Mouse (Mus musculus): ENCODE results near the gene Ccdc88c.

Ccdc88c gene

DNA sequence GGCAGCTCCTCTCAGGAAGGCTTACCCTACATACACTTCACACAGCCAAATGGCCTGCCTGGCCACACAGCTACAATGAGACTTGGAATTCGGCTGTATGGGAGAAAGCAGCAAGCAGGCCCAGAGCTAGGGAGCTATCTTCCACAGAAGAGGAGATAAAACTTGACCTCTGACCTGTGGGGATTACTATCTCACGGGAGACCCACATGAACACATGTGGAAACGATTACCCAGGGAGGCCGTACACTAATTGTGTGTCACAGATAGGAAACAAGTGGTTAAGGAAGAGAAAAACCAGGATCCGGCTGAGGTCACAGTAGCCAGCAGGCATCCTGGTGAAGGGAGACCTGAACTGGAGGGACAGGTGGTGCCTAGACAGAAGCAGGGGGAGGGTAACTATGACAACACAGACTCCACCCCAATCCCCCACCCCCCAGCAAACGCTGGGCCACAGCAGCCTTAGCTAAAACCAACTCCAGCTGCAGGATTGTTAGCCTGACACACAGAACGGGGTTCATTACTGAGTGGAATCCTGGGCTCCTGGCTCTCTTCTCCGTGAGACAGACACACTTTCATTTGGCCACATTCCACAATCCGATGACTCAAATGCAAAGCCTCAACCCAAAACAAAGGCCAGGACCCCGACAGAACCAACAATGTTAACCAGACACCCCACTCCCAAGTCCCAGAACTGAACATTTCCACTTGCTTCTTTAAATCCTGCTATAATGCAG, 30.9 kb downstream of the Ccdc88c start:
- no peak for DNase-seq (ENCODE audit: low spot score in 2 of 2)

DNA sequence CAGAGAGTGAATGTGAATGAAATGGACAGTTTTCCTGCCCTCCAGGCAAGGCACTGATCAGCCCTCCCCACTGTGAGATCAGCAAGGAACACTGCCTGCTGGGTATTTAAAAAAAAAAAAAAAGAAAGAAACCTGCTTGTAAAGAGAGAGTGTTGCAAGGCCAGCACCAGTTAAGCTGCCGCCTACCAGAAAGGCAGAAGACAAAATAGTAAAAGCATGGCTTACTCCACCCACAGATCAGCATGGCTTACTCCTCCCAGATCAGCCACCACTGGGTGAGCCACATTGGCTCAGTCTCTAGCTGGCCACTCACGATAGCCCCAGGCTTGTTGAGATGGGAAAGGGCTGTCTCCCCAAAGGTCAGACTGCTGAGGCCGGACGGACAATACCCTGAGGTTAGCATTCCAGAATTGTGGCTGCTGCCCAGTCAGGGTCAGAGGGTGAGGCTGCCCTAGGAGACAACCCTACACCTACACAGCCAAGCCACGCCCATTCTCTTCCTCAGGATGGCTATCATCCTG, 32.4 kb downstream of the Ccdc88c start:
- DNase-seq (ENCODE audit: low spot score in 2 of 2) = no peak

DNA sequence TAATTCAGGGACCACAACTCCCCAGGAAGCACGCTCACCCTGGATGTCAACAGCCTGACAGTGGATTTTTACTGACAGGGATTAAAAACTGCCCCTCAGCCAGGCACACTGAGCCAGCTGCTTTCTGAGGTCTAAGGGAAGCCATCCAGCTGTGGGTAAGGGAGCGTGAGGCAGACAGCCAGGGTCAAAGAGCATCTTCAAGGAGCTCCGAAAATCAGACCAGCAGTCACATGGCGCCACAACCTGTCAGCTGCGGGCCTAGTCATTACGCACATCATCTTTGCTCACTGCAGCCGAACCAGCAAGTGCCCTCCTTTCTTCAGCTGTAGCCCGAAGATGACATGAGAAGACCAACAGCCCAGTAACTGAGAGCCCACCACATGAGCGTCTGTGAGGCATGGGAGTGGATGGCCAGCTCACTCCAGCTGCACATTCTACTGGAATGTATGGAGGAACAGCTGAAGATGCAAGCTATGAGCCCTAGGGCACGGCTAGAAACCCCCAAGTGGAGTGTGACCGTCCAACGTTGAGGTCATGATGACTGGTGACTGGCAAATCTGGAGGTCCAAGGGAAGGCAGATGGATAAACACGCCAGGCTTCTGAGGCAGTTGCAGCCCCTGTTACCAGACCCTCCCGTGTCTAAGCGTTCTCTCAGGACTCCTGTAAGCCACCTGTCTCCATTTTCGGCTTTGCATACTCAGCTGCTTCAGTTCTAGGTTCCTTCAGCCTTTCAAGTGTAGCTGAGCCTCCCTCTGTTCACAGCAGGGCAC, 33.1 kb downstream of the Ccdc88c start:
- no peak for DNase-seq (ENCODE audit: low spot score in 2 of 2)

DNA sequence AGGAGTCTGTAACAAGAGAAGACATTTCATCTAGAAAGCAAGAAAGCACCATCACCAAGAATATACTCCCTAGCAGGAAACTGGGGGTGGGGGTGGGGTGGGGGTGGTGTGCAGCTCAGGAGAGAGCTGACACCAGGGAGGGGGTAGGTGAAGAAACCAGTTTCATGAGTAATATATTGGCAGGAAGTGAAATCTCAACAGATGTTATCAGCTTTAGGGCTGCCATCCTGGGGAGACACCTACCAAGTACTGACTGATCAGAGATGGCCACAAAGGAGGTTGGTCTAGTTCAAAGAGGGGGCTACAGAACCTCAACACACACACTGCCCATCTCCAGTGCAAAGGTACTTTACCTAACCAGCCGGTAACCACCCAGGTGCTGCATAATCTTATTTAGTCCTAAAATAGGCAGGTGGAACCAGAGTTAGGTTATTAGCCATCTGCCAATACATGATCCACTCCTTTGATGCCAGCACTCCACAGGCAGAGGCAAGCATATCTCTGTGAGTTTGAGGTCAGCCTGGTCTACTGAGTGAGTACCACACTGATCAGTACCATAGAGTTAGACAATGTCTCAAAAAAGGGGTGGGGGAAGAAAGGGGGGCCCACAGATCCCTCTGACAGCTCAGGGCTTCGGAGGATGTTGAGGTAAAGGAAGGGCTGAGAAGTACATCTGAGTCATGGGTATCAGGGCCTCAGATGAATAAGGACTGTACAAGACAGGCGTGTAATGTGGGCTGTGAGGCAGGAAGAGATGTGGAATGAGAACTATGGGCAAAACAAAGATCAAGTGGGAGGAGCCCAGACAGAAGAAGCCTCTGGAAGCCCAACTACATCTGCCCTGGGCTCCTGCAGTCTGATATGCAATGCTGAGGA, 34.5 kb downstream of the Ccdc88c start:
- no peak for DNase-seq (ENCODE audit: low spot score in 2 of 2)

DNA sequence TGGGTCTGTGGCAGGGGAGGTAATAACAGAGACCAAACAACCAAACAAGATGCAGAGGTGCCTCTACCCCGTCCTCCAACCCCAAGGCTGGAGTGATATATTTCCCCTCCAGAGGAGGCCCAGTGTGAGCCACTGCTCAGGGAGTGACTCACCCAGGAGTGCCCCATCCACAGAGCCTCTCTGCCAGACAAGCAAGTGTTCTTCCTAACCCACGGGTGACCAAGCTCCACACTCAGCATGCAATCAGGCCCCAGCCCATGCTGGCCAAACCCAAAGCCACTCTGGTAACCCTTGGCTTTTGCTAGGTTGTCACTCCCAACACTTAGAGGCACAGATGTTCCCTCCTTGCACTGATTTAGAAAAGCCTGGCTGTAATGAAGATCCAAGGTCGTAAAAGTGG, 35.7 kb downstream of the Ccdc88c start:
- no peak for DNase-seq (ENCODE audit: low spot score in 2 of 2)

DNA sequence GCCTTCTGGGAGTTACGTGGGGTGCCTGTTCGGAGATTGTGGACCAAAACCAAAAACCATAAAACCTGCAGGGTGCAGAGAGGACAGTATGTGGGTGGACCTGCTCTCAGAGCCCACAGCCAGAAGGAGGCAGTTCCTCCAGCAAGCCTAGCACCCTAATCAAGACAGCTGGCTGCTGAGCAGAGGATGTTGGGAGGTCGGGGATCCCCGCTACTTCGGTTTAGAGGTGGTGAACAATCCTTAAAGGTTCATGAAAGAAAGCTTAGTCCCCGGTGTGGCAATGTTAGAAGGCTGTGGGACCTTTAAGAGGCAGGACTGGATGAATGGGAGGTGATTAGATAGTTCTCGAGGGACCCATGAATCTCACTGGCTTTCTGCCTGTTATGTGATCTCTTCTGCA, 36.4 kb downstream of the Ccdc88c start:
- DNase-seq (ENCODE audit: low spot score in 2 of 2) = no peak

DNA sequence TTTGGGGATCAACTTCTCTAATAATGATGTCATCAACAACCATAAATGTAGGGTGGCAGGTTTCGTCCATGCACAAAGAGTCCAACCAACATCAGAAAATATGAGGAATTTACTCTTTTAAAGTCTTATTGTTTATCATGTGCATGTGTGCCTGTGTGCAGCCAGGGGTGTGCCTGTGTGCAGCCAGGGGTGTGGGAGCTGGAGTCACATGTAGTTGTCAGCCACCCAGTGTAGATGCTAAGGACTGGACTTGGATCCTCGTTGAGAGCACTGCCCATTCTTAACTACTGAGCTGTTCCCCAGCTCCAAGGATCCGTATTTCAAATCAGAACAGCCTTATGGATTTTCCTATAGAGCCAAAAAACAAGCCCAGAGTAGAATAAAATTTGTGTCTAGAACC, 37.7 kb downstream of the Ccdc88c start:
- DNase-seq (ENCODE audit: low spot score in 2 of 2) = no peak

DNA sequence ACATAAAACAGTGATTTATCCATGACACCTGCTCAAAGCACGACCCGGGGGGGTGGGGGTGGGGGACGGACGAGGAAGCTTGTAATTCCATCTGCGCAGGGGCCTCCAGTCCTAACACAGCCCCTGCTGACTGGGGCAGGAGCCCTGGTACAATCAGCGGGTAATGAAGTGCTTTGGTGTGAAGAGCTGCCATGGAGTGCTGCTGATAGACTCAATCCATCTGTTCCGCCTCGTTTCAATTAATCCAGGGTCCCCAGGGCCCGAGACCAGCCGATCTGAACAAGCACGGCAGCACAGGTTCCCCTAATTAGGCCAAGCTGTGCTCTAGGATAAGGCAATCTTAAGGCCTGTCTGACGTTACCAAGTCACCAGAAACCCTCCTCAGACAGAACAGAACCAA, 38.6 kb downstream of the Ccdc88c start:
- no peak for DNase-seq (ENCODE audit: low spot score in 2 of 2)

DNA sequence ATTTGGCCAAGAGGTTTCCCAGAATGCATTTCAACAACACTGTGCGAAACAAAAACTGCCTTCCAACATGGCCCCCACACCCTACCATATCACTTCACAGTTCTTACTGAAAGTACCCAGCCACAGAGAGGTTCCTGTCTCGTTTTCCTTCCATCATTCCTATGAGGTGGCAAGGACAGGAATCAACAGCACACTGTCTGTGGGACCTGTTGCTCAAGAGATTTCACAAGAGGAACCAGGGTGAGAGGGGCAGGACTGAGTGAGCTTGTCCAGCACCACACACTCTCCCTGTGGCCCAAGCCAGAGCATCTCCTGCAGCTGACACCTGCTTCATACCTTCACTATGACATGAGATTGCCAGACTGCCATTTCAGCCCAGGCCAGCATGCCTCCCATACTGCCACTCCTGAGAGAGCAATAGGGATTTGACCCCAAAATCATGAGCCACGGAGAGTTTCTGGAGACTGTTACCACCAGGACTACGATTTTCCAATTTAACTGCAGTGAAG, 39.0 kb downstream of the Ccdc88c start:
- no peak for DNase-seq (ENCODE audit: low spot score in 2 of 2)

DNA sequence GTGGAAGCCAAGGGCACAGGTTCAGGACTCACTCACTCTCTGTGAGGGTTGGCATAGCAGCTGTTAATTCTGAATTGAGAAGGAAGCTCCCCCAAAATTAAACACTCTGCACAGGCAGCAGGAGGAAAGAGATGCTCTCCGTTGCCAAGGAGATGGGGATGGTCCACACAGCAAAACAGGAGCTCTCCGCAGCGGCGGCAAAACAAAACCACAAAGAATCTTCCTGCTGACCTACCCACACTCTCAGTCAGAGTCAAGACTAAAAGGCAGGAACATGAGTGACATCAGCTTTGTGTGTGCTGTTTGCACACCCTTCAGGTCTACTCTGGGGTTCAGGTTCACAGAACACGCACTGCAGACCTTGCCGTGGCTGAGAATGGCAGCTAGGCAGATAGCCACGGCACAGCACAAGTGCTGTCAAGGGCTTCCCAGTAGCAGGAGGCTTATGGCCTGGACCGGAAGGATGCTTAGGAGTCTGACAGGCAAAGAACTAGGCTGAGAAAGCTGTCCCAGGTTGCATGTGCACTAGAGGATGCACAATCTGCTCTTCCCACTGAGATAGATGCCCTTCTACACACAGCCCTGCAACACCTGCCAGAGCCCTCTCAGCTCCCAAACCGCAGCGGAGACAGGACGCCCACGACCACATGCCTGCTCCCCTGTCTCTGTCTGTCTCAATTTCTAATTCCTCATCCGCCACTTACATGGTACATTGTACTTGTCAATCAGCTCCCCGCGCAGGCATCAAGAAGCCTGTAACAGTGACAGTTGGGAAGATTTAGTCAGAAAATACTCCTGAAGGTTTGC, 40.3 kb downstream of the Ccdc88c start:
- DNase-seq (ENCODE audit: low spot score in 2 of 2) = no peak

DNA sequence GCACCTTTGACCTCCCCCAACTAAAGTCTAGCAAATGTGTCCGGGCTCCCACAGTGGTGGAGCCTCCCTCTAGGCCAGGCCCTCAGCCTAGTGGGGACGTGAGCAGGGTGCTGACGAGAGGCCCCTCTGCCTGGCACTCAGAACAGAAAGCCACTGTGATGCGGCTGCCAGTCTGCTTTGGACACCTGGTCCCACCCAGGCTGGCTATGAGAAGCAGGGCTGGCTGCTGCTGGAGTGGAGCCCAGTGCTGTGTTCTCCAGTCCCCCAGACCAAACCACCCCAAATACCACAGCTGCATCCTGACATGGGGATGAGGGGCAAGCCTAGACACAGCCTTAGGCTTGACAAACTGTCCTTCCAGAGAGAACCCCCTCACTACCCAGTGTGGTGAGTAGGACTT, 42.4 kb downstream of the Ccdc88c start:
- no peak for DNase-seq (ENCODE audit: low spot score in 2 of 2)

DNA sequence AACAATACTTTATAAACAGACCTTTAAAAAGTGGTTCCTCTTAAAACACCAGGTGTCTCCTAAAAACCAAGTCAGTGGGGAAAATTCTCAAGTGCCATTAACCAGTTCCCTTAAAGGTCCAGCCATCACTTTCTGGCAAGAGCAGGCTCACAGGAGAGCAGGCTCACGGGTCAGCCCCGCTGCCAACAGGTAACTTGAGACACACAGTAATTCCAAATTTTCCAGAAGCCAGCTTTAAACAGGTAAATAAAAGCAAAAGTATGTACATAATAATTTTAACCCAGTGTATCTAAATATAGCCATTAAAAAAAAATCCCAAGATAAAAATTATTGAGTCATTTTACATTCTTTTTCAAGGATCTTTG, 43.1 kb downstream of the Ccdc88c start:
- DNase-seq (ENCODE audit: low spot score in 2 of 2) = no peak

DNA sequence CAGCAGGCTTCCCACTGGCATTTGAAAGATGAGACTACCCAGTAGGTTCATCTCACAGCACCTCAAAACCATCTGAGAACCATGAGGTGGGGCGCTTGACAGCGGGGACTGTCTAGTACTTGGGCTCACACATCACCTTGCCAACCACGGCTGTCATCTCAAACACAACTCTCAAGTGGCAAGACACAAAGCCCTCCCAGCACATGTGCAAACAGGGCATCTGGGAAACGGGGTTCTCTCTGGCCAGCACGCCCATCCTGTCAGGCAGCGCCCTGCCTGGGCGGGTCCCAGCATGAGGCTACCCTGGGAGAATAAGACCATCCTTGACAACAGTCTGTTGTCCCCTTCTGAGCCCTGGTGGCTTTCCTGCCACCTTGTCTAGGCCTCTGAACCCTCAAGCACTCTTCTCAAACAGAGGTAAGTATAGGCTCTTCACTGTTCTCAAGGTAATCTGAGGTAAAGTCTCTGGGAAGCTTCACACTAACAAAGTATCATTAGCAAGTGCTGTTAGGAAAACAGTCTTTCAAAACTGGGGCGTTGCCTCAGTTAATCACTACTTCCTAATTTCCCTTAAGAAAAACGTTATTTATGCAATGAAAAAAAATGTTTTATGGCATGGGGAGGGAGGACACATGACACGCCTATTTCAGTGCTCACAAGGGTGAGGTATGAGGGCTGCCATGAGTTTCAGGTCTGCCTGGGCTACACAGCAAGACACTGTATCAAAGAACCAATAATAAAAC, 43.6 kb downstream of the Ccdc88c start:
- DNase-seq (ENCODE audit: low spot score in 2 of 2) = no peak

DNA sequence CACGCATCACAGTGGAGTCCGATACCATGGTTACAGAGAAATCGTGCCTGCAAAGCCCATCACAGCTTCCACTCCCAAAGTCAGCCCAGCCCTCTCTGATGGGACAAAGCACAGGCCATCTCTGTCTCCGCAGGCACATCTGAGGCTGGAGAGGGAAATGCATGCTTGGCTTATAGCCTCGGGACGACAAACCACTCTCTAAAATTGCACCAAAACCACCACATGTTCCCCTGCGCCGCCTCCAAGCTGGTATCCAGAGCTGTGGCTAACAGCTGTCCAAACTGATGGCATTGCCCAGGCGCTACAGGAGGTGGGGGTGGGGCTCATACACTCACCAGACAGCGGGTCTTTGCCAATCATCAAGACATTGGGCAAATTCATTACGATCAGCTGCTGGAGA, 45.3 kb downstream of the Ccdc88c start:
- DNase-seq (ENCODE audit: low spot score in 2 of 2) = no peak

DNA sequence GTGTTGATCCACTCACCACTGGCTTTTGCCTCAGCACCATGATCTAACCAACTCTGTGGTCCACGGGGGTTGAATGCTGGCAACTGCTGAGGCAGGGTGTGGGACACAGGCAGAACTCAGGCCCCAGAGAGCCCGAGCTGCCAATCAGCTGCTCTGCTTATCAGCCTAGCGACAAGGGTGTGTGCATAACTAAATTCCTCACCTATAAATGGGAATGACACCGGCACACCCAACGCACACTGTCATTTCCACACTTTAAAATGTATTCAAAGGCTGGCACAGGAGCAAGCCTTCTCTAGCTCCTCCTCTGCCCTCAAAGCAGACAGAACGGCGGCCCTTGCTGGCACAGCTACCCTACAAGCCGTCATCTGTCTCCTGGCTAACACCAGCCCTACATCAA, 46.6 kb downstream of the Ccdc88c start:
- DNase-seq (ENCODE audit: low spot score in 2 of 2) = no peak

DNA sequence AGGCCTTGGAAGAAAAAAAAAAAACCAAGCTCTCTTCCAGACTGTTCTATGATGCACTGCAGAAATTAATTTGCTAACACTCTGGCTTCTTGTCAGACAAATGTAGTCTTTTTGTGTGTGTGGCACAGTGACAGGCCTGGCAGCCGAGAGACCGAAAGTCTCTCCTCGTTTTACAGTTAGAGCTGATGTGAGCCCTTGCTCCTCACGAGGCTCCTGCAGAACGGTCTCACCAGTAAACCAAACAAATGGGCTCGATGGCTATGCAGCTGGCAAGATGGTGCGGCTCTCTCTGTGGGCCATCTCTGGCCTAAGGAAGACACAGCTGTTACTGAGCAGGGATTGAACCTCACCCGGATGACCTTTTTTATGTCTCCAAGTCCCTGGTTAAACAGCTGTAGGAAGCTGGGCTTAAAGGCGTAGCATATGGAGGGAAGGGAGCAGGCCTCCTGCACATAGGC, 48.3 kb downstream of the Ccdc88c start:
- no peak for DNase-seq (ENCODE audit: low spot score in 2 of 2)

DNA sequence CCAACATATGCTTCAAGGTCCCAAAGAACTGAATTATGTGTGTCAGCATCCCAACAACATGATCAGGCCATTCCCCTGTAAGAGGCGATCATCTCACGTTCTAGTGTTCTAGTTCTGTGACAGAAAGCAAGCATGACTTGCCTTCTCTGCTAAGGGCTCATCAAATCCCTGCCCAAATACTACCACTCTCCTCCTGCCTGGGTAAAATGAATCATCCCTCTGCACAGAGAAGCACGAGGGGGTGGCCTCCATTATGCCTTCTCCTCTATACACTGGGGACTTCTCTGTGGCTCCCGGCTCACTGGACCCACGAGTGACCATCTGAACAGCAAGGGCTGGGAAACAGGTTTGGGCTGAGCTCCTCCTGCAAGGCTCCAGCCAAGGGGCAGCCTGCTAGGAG, 49.2 kb downstream of the Ccdc88c start:
- DNase-seq (ENCODE audit: low spot score in 2 of 2) = no peak

DNA sequence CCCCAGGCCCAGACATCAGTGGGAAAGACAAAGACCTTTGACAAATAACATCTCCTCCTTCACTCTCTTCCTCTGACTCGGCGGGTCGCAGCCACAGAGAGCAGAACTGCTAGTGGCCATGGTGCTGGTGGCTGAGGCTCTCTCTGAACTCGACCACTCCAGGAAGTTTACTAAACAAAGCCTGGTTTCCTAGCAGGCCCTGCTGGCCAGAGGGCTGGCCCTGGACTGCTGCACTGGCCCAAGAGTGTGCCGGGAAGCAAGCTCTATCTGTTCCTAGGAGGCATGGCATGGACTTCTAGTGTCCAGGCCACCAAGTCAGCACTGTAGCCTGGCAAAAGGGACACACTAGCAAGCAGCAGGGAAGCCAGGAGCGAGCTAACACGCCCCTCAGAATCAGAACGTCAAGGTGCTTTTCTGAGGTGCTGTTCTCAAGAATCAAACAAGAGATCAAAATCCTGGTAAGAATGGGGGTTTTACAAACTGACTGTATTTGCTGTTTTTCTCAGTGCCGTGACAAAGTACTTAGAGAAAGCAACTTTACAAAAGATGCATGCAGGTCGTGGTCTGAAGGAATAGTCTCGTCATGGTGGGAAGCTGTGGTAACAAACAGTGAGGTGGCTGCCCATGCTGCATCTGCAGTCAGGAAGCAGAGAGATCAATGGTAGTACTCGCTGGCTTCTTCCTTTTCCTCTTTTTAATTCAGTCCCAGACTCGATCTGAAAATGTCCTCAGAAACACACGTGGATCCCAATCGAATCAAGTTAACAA, 50.7 kb downstream of the Ccdc88c start:
- DNase-seq (ENCODE audit: low spot score in 2 of 2) = no peak

DNA sequence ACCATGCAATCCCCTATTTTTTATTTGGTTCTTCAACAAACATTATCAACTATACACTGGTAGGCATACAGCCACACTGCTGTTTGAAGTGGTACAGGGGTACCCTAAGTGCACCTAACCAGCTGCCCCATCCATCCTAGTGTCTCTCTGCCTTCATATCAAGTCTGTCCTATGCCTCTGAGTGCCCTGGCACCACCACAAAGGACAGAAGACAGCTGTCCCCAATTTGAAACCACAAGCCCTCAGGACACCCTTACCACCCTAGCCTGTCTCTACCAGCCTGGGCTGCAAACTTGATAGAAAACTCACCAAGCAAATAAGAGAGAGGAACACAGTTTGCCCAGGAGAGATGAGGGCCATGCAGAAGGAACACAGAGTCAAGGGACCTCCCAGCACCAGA, 51.3 kb downstream of the Ccdc88c start:
- no peak for DNase-seq (ENCODE audit: low spot score in 2 of 2)

DNA sequence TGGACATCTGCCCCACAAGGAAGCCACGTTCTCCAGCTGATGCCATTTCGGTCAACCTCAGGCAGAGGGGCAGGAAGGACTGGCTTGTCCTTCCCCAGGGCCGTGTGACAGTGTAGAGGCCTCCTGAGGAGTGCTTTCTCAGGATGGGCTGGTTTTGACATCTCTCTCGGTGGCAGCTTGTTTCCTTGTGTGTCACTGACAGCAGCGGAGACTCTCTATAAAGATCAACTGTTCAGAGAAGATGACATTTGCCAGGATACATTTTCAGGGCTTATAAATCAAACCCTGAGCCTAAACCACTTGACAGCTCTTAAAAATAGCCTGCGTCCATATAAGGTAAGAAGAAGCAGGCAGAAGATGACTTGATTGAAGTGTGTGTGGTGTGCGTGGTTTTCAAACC, 59.0 kb downstream of the Ccdc88c start:
- DNase-seq (ENCODE audit: low spot score in 2 of 2) = no peak

Data from urinary bladder, adult 18-20 months (tissue).